Mouse (Mus musculus) stomach, postnatal 0 days (tissue): ENCODE measurements around the gene Epor. TPM values are rescaled to one million over a fixed set of nuclear protein-coding genes. Genes with fewer than 3 reads are reported as not detected.

Source experiments
- ATAC-seq: fragments of 200-750 bp; cut with Nextera tagmentation; 2 replicates; pipeline ENCODE4 v1.8.0; 2017; ENCODE audit not compliant: low FRiP score, low TSS enrichment
- DNase-seq: peaks from one replicate; pipeline ENCODE4 v3.0.0-alpha.2; 2016; ENCODE audit warnings: low spot score
- H3K27ac ChIP-seq: fragments of 300-500 bp; sonication (generic); replicated peaks from 2 replicates; pipeline ENCODE4 v1.5.1; 2014; ENCODE audit warnings: mild to moderate bottlenecking, control low read depth
- H3K27me3 ChIP-seq: fragments of 300-500 bp; sonication (generic); 2 replicates; pipeline ENCODE4 v1.6.1; 2014; ENCODE audit warnings: low read length; ENCODE audit not compliant: control insufficient read depth, insufficient read depth
- H3K36me3 ChIP-seq: fragments of 300-500 bp; sonication (generic); 2 replicates; pipeline ENCODE4 v1.6.1; 2014; ENCODE audit warnings: low read length, mixed read lengths; ENCODE audit not compliant: control insufficient read depth, insufficient read depth
- H3K4me1 ChIP-seq: fragments of 300-500 bp; sonication (generic); replicated peaks from 2 replicates; pipeline ENCODE4 v1.6.1; 2014; ENCODE audit warnings: antibody characterized with exemption; ENCODE audit not compliant: control insufficient read depth, insufficient read depth
- H3K4me2 ChIP-seq: fragments of 300-500 bp; sonication (generic); replicated peaks from 2 replicates; pipeline ENCODE4 v1.6.1; 2014; ENCODE audit warnings: low read depth, mild to moderate bottlenecking, control low read depth, moderate library complexity
- H3K4me3 ChIP-seq: fragments of 300-500 bp; sonication (generic); 2 replicates; pipeline ENCODE4 v1.5.1; 2014; ENCODE audit warnings: low read depth, low read length, control low read depth
- H3K9ac ChIP-seq: fragments of 300-500 bp; sonication (generic); 2 replicates; pipeline ENCODE4 v1.6.1; 2014; ENCODE audit warnings: mild to moderate bottlenecking, low read length, control low read depth, mixed read lengths
- H3K9me3 ChIP-seq: fragments of 300-500 bp; sonication (generic); 2 replicates; pipeline ENCODE4 v1.6.1; 2016; ENCODE audit warnings: low read length; ENCODE audit not compliant: control insufficient read depth
- CTCF ChIP-seq: IDR thresholded peaks from 2 replicates; pipeline ENCODE4 v1.5.1; 2016; ENCODE audit warnings: antibody characterized with exemption, low read depth, mild to moderate bottlenecking, moderate library complexity
- EP300 ChIP-seq: optimal IDR thresholded peaks from 2 replicates; pipeline ENCODE3; 2016; ENCODE audit warnings: antibody characterized with exemption
- WGBS: fragments of 180-500 bp; shearing (Covaris S2); extraction: QIAGEN DNeasy Blood & Tissue Kit; methylation state at CpG from one replicate; pipeline ENCODE4 v1.1.7; 2014; 5-methylcytosine and 5-hydroxymethylcytosine counted together
- polyA plus RNA-seq: library from polyadenylated mRNA; unstranded; fragments of >200 nt; fragmentation: Nextera tagmentation; extraction: Ambion mirVana; gene quantifications from 2 replicates; pipeline ENCODE4 v1.2.1, GENCODE M21; 2015

The Epor gene
- polyA plus RNA-seq, 1 experiment from 2014 or later: 3.4 TPM

- Histone ChIP-seq H3K36me3 (no peaks in the 10 kb centered on the region), H3K9ac (no peak overlapping the region), H3K4me2 (no peak overlapping the region), H3K4me3 (no peak overlapping the region), H3K27me3 (no peaks in the 10 kb centered on the region), H3K4me1 (no peaks in the 10 kb centered on the region), H3K27ac (no peak overlapping the region), H3K9me3 (no peaks in the 10 kb centered on the region)
- no peak for TF ChIP-seq EP300
- no peak for TF ChIP-seq CTCF
- DNase-seq: no peak
- no peak for ATAC-seq
- WGBS: 66% methylated on average over 6 of the region's 6 CpGs
Measured at GRCm38 (mm10) chr9:21948790-21949189, 14.5 kb downstream of the Epor start.

GRCm38 (mm10) chr9:21948146-21948545 is 15.2 kb downstream of the Epor start:
- no peak for TF ChIP-seq CTCF
- no peak for TF ChIP-seq EP300

GRCm38 (mm10) chr9:21947540-21948130 is 15.7 kb downstream of the Epor start:
- Histone ChIP-seq H3K4me2 (no peak overlapping the region), H3K27ac (no peak overlapping the region), H3K9me3 (no peaks in the 10 kb centered on the region), H3K4me3 (no peak overlapping the region), H3K9ac (no peak overlapping the region), H3K27me3 (no peaks in the 10 kb centered on the region), H3K4me1 (no peaks in the 10 kb centered on the region), H3K36me3 (no peaks in the 10 kb centered on the region)
- ATAC-seq (peak; percentile 40), DNase-seq (peak; percentile 35)
- TF ChIP-seq CTCF: no peak
- no peak for TF ChIP-seq EP300
- 11% methylated on average over 22 of the region's 28 CpGs for WGBS

More at GRCm38 (mm10) chr9:21948146-21948545, 15.2 kb downstream of the Epor start:
- no peak overlapping the region for H3K27ac ChIP-seq
- WGBS: 52% methylated on average over 7 of the region's 8 CpGs
- H3K4me2 ChIP-seq: no peak overlapping the region
- H3K9me3 ChIP-seq: no peaks in the 10 kb centered on the region
- H3K4me3 ChIP-seq: no peak overlapping the region
- no peaks in the 10 kb centered on the region for H3K4me1 ChIP-seq
- H3K27me3 ChIP-seq: no peaks in the 10 kb centered on the region
- H3K36me3 ChIP-seq: no peaks in the 10 kb centered on the region
- ATAC-seq (no peak), DNase-seq (no peak)
- no peak overlapping the region for H3K9ac ChIP-seq

- no peaks in the 10 kb centered on the region for H3K4me1 ChIP-seq
- WGBS: 17% methylated on average over 23 of the region's 23 CpGs
- H3K36me3 ChIP-seq: no peaks in the 10 kb centered on the region
- TF ChIP-seq CTCF: no peak
- no peak for TF ChIP-seq EP300
- H3K9me3 ChIP-seq: no peaks in the 10 kb centered on the region
- no peak overlapping the region for H3K27ac ChIP-seq
- no peak for ATAC-seq
- H3K4me2 ChIP-seq: no peak overlapping the region
- no peak for DNase-seq
- H3K4me3 ChIP-seq: no peak overlapping the region
- no peak overlapping the region for H3K9ac ChIP-seq
- no peaks in the 10 kb centered on the region for H3K27me3 ChIP-seq
Measured at GRCm38 (mm10) chr9:21944267-21944666, 19.0 kb downstream of the Epor start.

GRCm38 (mm10) chr9:21943638-21944037 is 19.7 kb downstream of the Epor start:
- H3K27ac ChIP-seq: no peak overlapping the region
- TF ChIP-seq EP300 (no peak), CTCF (no peak)
- WGBS: 43% methylated on average over 12 of the region's 12 CpGs

GRCm38 (mm10) chr9:21943046-21943445 is 20.3 kb downstream of the Epor start:
- Histone ChIP-seq H3K9me3 (no peaks in the 10 kb centered on the region), H3K27me3 (no peaks in the 10 kb centered on the region), H3K4me2 (no peak overlapping the region), H3K4me3 (no peak overlapping the region), H3K27ac (no peak overlapping the region), H3K36me3 (no peaks in the 10 kb centered on the region), H3K9ac (no peak overlapping the region), H3K4me1 (no peaks in the 10 kb centered on the region)
- TF ChIP-seq CTCF (no peak), EP300 (no peak)
- ATAC-seq: no peak
- DNase-seq: no peak
- WGBS: 67% methylated on average over 11 of the region's 12 CpGs

More at GRCm38 (mm10) chr9:21943638-21944037, 19.7 kb downstream of the Epor start:
- ATAC-seq: no peak
- H3K27me3 ChIP-seq: no peaks in the 10 kb centered on the region
- no peaks in the 10 kb centered on the region for H3K4me1 ChIP-seq
- H3K4me2 ChIP-seq: no peak overlapping the region
- H3K4me3 ChIP-seq: no peak overlapping the region
- DNase-seq: no peak
- no peaks in the 10 kb centered on the region for H3K36me3 ChIP-seq
- H3K9me3 ChIP-seq: no peaks in the 10 kb centered on the region
- H3K9ac ChIP-seq: no peak overlapping the region
